Mouse (Mus musculus) CD8-positive naive resting alpha-beta T cell, adult 57 days (primary cell): ENCODE results near the gene Arv1. TPM values are rescaled to one million over a fixed set of nuclear protein-coding genes. Genes with fewer than 3 reads are reported as not detected.

Experiments
- total RNA-seq: library from RNA; stranded (reverse); gene quantifications from one replicate; pipeline ENCODE4 v1.2.4, GENCODE M21; 2023

The Arv1 gene
- 30.6 TPM for total RNA-seq

GRCm38 (mm10) chr8:124721862-124722515 is at the start of gene Arv1, which contains the start of gene Ttc13:
Gene Arv1, plus strand, starts transcription at chr8:124722139.
Gene Ttc13, minus strand, starts transcription at chr8:124721983.

GRCm38 (mm10) chr8:124751709-124752173 is 29.8 kb downstream of the Arv1 start, which contains the start of gene Fam89a:
Gene Fam89a, minus strand, starts transcription at chr8:124751832.

Other genes starting within 250 kb of the Arv1 start
- gene Cog2, start 201.4 kb upstream of the Arv1 start, total RNA-seq: 41.4 TPM
- not detected for gene Agt, start 152.4 kb upstream of the Arv1 start, total RNA-seq
- not detected for gene Capn9, start 146.0 kb upstream of the Arv1 start, total RNA-seq
- 5.5 TPM for gene 2310022B05Rik, start 58.8 kb upstream of the Arv1 start, total RNA-seq
- 198 TPM for gene Ttc13, start 156 bp upstream of the Arv1 start, total RNA-seq
- 1.4 TPM for gene Fam89a, start 29.7 kb downstream of the Arv1 start, total RNA-seq
- not detected for gene Trim67, start 71.0 kb downstream of the Arv1 start, total RNA-seq
- gene Gnpat, start 140.9 kb downstream of the Arv1 start, total RNA-seq: 57.3 TPM
- gene 2810004N23Rik, start 141.0 kb downstream of the Arv1 start, total RNA-seq: 24.5 TPM
- 11.1 TPM for gene Exoc8, start 175.6 kb downstream of the Arv1 start, total RNA-seq
- gene Sprtn, start 175.7 kb downstream of the Arv1 start, total RNA-seq: 37.7 TPM
- 30.1 TPM for gene Egln1, start 227.2 kb downstream of the Arv1 start, total RNA-seq